Mouse (Mus musculus) layer of hippocampus, adult 8-10 months (tissue): ENCODE data around the gene Pitpnc1. TPM values are rescaled to one million over a fixed set of nuclear protein-coding genes. Genes with fewer than 3 reads are reported as not detected.
A peak's percentile ranks its signal among the peaks of the same experiment; 100 is the strongest.

ENCODE experiments used
- DNase-seq, 2 experiments: peaks; one replicate each; pipeline ENCODE4 v3.0.0; 2022; ENCODE audit warnings: low spot score in 2 of 2
- total RNA-seq, 4 experiments: library from RNA; stranded (reverse); gene quantifications; 2 replicates each; pipeline ENCODE4 v1.2.4; 2022

Pitpnc1 gene
- total RNA-seq, 4 experiments from 2014 or later, result 47.1 to 53.0 (median 51.0) TPM

DNA sequence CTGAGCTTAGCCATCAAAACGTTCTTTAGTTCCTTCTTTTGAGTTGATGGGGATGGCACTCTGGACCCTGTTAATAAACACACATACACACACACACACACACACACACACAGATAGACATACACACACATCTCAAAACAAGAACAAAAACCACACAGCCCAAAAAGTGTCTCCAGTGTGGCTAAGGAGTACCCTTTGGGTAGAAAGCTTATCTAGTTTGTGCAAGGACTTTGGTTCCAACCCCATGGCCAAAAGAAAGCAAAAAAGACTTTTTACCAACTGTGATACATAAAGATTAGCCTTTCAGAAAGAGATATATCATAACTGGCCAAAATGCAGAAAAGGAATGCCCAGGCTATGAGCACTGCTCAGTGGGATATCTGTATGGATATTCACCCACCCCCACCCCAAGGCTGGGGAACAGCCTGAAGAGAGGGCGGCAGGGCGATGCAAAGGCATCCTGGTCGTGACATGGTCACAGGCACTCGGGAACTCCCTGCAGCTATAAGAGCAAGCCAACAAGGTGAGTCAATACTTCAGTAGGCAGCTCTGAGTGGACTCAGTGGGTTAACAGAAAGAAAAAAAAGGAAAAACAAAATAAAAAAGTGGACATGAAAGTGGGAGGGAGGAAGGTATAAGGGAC, 60.3 kb downstream of the Pitpnc1 start:
- DNase-seq, result no peak

DNA sequence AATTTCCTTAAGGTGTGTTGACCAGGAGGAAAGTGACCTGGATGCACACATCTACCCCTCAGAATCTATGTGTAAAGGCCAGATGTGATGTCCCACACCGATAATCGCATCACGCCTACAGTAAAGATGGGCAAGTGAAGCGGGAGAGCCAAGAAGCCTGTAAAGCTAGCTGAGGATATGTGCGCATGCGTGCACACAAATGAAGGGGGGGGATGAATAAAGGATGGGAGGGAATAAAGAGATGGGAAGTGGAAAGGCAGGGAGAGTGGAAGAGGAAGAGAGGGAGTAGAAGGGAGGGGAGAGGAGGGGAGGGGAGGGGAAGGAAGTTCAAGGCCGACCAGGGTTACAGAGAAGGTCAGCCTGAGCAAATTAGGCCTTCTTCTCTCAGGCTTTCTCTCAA, 61.6 kb downstream of the Pitpnc1 start:
- DNase-seq, result no peak

DNA sequence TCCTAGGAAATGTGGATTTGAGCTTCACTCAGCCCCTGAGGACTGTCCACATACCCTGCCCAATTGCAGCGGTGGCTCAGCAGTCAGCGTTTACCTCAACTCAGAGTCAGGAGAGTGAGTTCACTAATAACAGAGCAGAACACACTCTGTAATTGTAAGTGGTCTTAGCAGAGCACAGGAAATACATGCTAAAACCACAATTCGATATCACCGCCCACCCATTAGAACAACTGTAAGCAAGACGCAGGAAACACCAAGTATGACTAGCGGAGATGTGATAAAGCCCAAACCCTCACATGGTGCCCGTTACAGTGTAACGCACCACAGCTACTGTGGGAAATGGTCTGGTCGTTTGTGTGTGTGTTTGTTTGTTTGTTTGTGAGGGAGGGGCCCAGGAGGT, 62.8 kb downstream of the Pitpnc1 start:
- DNase-seq, result no peak

DNA sequence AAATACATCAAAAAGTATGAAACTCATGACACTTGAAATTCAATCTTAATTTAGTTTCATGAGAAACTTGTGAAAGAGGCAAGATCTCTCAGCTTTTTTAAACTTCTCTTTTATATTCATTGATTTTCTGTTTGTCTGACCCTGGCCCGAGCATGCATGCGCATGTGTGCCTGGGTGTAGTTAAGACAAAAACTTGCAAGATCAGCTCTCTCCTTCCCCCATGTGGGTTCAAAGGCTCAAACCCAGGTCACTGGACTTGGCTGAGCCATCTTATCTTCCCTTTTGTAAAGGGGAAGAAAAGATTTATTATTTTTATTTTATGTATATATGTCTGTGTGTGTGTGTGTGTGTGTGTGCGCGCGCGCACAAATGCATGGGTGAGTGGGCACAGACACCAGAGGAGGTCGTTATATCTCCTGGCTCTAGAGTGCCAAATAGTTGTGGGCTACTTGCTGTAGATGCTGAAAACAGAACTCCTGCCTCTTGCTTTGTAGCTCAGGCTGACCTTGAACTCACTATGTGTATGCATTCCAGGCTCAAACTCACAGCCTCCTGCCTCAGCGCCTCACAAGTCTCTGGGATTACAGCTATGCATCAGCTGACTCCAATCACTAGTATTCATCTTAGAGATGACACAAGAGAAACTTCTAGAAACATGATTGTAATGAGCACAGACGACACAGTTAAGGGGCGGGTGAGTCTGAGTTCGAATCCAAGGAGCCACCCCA, 64.7 kb downstream of the Pitpnc1 start:
- DNase-seq, result no peak

DNA sequence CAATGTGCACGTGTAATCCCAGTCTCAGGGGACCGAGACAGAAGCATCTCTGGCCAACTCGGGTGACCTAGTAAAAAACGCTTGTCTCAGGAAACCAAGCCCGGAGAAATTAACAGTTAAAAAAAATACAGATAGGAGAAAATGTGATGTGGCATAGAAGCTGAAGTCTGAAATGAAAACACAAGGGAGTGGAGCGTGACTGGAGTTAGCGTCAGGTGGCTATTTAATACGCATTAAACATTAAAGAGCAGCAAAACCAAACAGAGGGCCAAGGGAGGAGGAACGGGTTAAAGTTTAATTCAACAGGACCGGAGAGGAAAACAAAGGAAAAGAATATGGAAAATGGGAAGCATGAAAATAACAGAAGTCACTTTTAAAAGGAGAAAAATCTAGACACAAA, 67.2 kb downstream of the Pitpnc1 start:
- no peak for DNase-seq

DNA sequence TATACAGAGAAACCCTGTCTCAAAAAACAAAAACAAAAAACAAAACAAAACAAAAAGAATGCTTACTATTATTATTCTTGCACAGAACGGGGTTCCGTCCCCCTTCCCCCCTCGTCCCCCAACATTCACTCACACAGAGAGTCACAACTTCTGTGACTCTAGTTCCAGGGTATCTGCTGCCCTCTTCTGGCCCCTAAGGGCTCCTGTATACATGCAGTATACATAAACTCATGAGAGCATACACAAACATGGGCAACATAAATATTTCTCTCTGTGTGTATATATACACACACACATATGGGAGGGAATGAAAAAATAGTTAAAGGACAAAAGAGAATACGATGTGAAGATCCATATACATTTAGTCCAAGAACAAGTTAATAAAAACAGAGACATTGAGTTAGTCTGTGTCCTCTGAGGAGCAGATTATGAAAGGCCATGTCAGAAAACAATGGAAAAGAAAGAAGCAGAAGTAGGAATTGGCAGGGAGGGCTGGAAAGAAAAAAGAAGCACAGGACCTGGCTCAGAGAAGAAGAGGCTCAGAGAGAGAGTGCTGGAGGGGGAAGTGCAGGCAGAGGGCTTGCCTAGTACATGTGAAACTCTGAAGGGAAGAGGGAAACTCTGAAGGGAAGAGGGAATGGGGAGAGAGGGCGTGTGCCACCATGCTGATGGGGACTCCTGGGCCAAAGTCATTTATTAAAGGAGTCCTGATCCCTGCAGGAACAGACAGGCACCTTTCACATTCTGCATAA, 68.5 kb downstream of the Pitpnc1 start:
- no peak for DNase-seq

DNA sequence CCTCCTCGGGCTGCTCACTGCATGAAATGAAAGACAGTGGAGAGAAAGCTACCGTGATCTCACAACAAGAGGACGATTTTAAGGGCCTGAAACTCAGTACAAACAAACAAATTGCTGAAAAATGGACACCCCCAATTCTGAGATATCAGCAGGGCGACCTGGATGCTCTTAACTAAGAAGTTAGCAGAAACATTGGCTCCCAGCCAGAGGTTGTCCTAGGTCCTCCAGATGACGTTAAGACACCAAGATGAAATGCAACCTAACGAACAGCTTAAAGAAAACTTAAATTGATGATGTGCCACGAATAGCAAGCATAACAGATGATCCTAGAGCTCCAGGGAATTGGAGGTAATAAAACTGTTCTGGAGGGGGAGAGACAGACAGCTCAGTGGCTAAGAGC, 69.7 kb downstream of the Pitpnc1 start:
- DNase-seq, result no peak

DNA sequence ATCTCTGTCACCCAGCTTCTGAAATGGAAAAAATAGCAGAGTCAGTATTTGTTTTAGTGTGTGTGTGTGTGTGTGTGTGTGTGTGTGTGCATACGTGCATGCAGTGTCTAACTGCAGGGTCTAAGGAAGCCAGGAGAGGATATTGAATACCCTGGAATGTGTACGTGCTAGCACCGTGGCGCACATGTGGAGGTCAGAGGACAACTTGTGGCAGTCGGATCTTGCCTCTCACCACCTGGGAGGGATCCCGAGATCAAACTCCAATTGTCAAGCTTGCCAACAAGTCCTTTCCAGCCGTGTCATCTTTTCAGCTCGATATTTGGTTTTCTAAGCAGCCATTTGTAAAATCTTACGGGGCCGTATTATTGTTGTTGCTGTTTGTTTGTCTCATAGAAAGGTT, 70.5 kb downstream of the Pitpnc1 start:
- no peak for DNase-seq

DNA sequence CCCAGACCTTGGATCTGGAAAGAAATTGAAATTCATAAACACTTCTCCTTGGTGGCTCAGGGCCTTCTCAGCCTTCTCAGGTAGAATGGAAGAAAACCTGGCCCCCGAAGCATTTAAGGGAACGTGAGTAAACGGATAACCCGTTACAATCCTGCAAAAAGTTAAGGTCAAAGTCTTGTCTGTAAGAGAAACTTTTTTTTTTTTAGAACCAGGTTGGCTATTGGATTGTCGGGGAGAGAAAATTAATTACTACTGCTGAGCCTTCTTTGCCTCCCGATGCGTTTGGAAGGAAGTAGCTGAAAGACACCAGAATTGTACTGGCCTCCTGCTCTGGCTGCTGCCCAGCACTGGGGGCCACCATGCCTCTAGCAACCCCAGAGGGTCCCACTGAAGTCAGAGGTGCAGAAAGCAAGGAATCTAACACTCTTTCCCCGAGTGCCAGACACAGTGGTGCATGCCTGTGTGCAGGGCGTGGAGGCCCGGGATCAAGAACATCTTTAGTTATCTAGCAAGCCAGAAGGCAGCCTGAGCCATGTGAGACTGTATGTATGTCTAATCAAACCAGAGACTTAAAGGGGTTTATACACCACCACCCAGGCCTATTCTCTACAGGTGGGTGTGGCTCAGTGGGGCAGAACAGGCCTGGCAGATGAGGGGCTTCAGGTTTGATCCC, 73.0 kb downstream of the Pitpnc1 start:
- DNase-seq, result no peak

DNA sequence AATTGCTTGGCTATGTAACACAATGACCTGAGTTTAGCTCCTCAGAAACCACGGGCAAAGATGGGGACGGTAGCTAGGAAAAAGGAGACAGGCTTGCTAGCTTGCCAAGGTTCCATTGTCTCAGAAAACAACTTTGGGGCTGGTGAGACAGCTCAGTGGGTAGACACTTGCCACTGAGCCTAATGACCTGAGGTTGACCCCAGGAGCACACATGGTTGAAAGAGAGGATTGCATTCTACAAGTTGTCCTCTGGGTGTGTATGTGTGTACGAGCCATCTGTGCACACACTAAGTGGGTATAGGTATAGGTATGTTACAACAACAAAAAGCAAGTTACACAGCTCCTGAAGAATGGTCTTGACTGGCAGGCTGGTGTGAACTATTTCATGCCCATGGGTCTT, 76.3 kb downstream of the Pitpnc1 start:
- no peak for DNase-seq

DNA sequence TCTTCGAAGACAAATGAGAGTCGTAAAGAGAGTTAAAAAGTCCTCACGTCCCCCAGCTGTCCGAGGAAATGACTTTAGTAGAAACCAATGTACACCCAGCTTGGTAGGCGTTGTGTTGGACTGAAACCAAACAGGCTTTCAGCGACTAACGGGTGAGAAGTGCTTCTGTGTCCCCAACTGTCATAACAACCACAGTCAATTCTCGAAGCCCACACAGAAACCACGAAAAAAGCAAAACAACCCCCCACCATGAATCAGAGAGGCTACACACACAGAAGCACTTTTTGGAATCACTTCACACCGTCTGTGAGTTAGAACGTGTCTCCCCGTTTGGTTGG, 76.7 kb downstream of the Pitpnc1 start:
- DNase-seq, result peak; percentile 56 to 69

DNA sequence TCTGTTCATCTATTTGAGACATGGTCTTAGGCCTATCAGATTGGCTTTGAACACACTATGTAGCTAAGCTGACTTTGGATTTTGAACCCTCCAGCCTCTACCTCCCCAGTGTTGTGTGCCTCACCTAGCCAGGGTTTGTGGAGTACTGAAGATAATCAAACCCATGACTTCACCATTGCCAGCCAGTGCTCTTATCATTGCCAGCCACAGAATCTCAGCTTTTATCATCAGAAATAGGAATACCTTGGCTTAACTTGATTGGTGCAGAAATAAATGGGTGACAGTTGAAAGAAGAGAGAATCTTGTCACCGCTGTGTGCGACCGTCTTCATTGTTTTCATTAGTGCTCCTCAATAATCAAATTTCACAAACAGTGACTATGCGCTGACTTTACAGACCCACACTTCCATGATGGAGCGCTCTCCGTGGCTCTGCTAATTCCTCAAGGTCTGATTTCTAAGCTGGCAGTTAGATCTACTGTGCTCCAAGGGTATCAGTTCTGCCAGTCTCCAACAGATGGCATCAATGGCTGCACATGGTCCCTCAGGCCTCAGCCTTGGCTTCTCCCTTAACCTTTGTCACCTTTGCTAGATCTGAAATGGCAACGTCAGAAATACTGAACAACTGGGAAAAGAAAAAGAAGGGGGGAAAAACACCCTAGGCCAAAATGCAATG, 77.2 kb downstream of the Pitpnc1 start:
- DNase-seq, result no peak

DNA sequence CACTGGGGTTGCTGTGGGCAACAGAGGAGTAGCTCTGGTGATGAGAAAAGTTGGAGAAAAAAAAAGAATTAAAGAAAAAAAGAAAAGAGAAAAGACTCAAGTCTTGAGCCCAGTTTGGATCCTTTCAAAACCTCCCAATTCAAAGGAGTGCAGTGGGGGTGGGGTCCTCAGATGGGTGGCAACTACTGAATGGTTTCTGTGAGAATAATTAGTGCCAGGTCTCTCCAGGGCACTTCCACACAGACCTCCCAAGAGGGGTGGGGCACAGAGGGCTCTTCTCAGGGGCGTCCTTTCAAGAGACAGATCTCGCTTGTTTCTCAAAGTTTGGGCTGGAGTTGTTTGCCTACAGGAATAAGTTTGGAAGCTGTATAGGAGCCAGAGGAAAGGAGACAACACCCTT, 80.0 kb downstream of the Pitpnc1 start:
- peak; percentile 25 to 65 for DNase-seq

DNA sequence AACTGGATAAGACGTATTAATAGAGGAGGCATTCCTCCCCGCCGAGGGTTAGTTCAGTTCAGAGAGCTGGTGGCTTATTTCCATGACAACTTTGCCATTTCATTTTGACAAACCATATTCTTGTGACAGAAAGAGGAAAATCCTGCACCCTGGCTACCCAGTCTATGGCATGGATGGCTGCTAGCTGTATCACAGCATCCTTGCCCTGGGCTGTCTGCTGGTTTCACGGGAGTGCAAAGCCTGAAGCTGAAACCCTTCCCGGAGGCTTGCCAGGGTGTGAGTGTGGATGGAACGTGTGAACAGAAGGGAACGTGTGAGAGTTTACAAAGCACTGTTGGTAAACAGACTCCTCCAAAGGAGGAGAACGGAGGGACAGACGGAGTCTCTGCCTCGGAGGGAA, 80.5 kb downstream of the Pitpnc1 start:
- no peak for DNase-seq

DNA sequence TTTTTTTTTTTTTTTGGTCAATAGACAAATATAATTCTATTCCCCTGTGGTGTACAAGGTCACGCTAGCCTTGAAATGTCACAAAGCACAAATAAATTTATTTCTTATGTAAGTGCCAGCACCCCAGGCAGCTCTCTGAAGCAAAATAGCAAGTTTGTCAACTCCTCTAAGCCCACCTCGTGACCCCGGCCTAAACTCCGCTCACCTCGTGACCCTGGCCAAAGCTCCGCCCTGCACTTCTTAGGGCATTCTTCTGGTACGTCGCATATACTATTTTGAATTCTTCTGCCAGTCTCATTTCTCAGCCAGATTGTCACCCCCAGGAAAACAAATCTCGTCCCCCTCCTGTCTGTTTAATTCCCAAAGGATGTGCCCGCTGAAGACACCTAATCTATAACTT, 84.0 kb downstream of the Pitpnc1 start:
- DNase-seq, result no peak

DNA sequence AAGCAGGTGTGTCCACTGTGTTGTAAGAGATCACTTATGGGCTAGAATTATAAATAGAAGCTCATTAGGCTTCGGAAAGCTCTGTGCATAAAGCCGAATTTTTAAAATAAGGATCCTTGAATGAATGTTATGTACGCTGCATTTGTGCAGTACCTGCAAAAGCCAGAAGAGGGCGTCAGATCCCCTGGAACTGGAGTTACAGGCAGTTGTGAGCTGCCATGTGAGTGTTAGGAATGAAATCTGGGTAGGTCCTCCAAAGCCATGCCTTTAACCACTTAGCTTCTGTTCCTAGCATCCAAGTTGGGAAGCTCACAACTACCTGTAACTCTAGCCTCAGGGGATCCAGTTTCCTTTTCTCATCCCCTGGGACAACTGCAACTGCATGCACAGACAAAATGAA, 85.2 kb downstream of the Pitpnc1 start:
- no peak for DNase-seq

DNA sequence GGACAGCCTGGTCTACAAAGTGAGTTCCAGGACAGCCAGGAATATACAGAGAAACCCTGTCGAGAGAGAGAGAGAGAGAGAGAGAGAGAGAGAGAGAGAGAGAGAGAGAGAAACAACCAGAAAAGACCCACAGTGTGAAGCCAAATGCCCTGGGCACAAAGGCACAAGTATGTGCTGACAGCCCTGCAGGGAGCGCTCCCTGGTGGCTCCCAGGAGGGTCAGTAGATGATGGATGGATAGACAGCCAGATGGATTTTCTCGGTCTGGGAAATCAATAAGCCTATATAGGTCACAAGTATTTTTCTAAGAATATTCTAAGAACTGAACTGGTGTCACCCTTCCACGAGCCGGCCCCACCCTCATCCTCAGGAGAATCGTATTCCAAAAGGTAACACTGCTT, 86.5 kb downstream of the Pitpnc1 start:
- no peak for DNase-seq

DNA sequence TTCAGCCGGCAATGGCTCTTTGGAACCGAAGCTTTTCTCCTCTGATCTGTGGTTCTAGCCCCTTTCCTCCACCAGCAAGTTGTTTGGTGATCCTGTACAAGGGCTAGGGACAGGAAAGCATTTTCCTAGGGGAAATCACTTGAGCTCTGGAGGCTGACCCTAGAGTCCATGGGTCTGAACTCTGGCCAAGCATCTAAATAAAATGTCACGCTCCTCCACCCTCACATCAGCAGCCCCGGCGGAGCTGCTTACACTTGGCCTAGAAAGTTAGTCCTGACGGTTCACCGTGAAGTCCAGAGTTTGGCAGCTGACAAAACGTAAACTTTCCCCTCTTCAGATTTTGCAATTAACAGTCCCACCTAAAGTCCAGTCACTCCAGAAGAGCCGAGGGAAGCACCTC, 90.5 kb downstream of the Pitpnc1 start:
- DNase-seq, result no peak

DNA sequence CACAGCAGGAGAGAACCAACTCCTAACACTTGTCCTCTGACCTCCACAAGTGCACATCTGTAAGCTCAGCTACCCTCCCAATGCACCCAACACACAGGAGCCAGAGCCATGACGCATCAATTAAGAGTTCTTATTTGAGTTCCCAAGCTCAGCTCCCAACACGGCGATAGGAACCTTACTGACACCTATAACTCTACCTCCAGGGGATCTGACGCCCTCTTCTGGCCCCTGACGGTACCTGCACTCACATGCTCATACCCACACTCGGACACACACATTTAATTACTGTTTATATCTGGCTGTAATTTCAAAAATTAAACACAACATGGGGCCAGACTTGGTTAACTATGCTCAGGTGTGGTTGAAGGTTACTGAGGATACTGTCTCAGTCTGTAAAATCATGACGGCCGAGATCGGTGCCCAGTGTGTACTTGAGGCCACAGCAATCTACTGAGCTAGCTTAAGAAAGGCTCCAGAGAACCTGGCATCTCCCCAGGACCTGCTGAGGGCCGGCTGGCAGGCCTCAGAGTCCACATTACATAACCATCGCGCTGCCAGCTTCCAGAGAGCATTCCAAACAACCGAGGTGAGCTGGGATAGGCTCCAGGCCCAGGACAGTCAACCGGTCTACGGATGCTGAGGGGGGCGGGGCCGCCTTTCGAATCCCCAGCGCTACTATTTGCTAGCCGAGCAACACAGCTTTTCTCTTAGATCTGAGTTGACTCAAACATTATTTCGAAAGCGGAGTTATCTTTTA, 91.2 kb downstream of the Pitpnc1 start:
- DNase-seq, result peak; percentile 52 to 67

DNA sequence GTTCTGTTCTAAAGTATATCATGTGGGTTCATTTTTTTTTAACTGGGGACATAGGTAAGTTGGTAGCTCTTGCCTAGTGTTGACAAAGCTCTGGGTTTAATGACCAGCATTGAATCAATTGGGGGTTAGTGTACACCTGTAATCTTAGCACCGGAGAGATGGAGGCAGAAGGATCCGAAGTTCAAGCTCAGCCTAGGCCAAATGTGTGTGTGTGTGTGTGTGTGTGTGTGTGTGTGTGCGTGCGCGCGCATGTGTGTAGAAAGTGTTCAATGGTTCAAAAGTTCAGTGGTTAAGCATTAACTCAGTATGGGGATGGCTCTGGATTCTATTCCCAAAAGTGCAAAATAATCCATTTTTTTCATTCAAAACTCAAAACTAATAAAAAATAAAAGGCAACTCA, 93.2 kb downstream of the Pitpnc1 start:
- DNase-seq, result no peak

DNA sequence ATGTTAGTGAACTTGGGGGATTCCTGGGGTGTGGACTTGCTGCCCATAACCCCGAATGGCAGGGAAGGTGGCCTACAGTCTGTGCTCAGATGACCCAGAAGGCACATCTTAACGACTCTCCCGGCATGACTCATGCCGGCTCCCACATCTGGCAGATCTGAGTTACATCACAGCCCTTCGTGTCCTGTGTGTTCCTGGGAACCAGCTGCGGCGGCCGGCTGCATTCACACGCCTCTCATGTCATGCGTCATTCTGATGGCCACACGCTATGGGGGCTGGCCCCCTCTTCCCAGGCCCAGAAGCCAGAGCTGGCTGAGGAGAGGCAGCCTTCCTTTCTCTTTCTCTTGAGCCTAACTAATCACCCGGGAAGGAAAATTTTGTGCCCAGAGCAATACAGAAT, 94.2 kb downstream of the Pitpnc1 start:
- no peak for DNase-seq
